Mouse (Mus musculus) CD4-positive, CD25-positive, alpha-beta regulatory T cell, adult 2 months (primary cell): ENCODE data around the gene Vmn2r57.
A peak's percentile ranks its signal among the peaks of the same experiment; 100 is the strongest.
"Not testable (repeated sequence)": the region's sequence is repeated elsewhere in the genome, so short reads cannot be mapped to it uniquely, and the experiment has no call there.

Experiments
- DNase-seq: peaks from one replicate; pipeline ENCODE4 v3.0.0-alpha.2; 2012; ENCODE audit warnings: low read depth, low spot score

Vmn2r57 gene

GRCm38 (mm10) chr7:41448596-41448995 lies at the start of gene Vmn2r57:
Gene Vmn2r57 (minus strand): TSS chr7:41448696.
- not testable (repeated sequence) for DNase-seq

- peak; percentile 1 for DNase-seq
Measured at GRCm38 (mm10) chr7:41497871-41498270, 49.4 kb upstream of the Vmn2r57 start.

- DNase-seq: no peak
Measured at GRCm38 (mm10) chr7:41451864-41452263, 3.4 kb upstream of the Vmn2r57 start.

GRCm38 (mm10) chr7:41394130-41394529 lies 54.4 kb downstream of the Vmn2r57 start:
- peak; percentile 7 for DNase-seq

- DNase-seq: peak; percentile 94
Measured at GRCm38 (mm10) chr7:41393048-41393971, 55.2 kb downstream of the Vmn2r57 start, which contains the start of gene AI987944. Gene AI987944 (minus strand): TSS chr7:41393379.
